Mouse (Mus musculus) embryonic fibroblast, embryonic 13.5 days (primary cell): ENCODE results near the gene Ndfip2.

Experiments
- CTCF ChIP-seq: IDR thresholded peaks from 2 replicates; pipeline ENCODE4 v1.5.1; 2011; ENCODE audit warnings: mild to moderate bottlenecking, control low read depth, low read length, moderate library complexity, borderline replicate concordance; ENCODE audit not compliant: insufficient read depth
- POLR2A ChIP-seq: IDR thresholded peaks from 2 replicates; pipeline ENCODE4 v1.6.1; 2011; ENCODE audit warnings: low read depth, mild to moderate bottlenecking, control low read depth, low read length, moderate library complexity

- TF ChIP-seq CTCF (no peak), POLR2A (no peak)
Measured at GRCm38 (mm10) chr14:105222240-105222639, 36.1 kb upstream of the Ndfip2 start.
